ENCODE assay signal across 24 mouse cellular contexts in genomic region chr2:25051450-25051849, GRCm38 (mm10). TPM values are rescaled to one million over a fixed set of nuclear protein-coding genes. Genes with fewer than 3 reads are reported as not detected.
"Had no signal": no experiment of that assay in that cellular context is flagged by ENCODE, and none has a peak within 500 bp of the region (broad histone marks: within the 10 kb centered on the region; RNA-seq: fewer than 3 reads in every experiment).

No protein-coding gene starts in this region.

- H3K4me2 ChIP-seq: limb, embryonic 13.5 days; liver, embryonic 12.5 days; liver, embryonic 15.5 days; midbrain, embryonic 11.5 days had no signal

- DNase-seq: kidney, postnatal 10 days; kidney, postnatal 4 days; lung, adult 2 months; lung, postnatal 14 days; lung, postnatal 4 days; midbrain, embryonic 14.5 days; thymus, adult 18-20 months; thymus, postnatal 36 days had no signal

- H3K4me3 ChIP-seq: limb, embryonic 10.5 days; limb, embryonic 13.5 days; liver, embryonic 12.5 days; liver, embryonic 15.5 days had no signal

- H3K27me3 ChIP-seq: limb, embryonic 13.5 days; liver, embryonic 12.5 days; liver, embryonic 15.5 days had no signal

- H3K27ac ChIP-seq: limb, embryonic 10.5 days; limb, embryonic 13.5 days; liver, embryonic 12.5 days; liver, embryonic 15.5 days had no signal

- ATAC-seq: intestine, postnatal 0 days; liver, embryonic 12.5 days had no signal

- H3K9ac ChIP-seq: limb, embryonic 13.5 days; liver, embryonic 12.5 days; liver, embryonic 15.5 days had no signal

- H3K9me3 ChIP-seq: limb, embryonic 10.5 days; limb, embryonic 13.5 days; liver, embryonic 12.5 days; liver, embryonic 15.5 days had no signal

RNA-seq across cellular contexts. Expression of gene Entpd8, which starts 28.7 kb away (rescaled TPM):
- total RNA-seq: layer of hippocampus, adult 18-20 months; layer of hippocampus, postnatal 10 days; layer of hippocampus, postnatal 36 days; left cerebral cortex, adult 8-10 months; left cerebral cortex, postnatal 25 days; megakaryocyte progenitor cell, adult 5-6 weeks; megakaryocyte-erythroid progenitor cell, adult 5-6 weeks; midbrain, postnatal 0 days had no signal
- polyA plus RNA-seq: limb, embryonic 10.5 days; limb, embryonic 13.5 days; midbrain, embryonic 11.5 days; midbrain, embryonic 14.5 days; midbrain, postnatal 0 days; neural tube, embryonic 11.5 days had no signal

RNA-seq across cellular contexts. Expression of gene Noxa1, which starts 43.5 kb away (rescaled TPM):
- total RNA-seq: layer of hippocampus, adult 18-20 months; layer of hippocampus, postnatal 10 days; layer of hippocampus, postnatal 36 days; left cerebral cortex, adult 8-10 months; left cerebral cortex, postnatal 25 days; megakaryocyte progenitor cell, adult 5-6 weeks; midbrain, postnatal 0 days had no signal
- polyA plus RNA-seq: midbrain, embryonic 11.5 days; midbrain, embryonic 14.5 days; midbrain, postnatal 0 days; neural tube, embryonic 14.5 days had no signal
